Mouse (Mus musculus) adrenal gland, adult (tissue): ENCODE results near the gene Fam13a.

Source experiments
- DNase-seq, 2 experiments: peaks; one replicate each; pipeline ENCODE4 v3.0.0; 2022 to 2023; ENCODE audit warnings: low spot score in 1 of 2; ENCODE audit not compliant: inconsistent age in 2 of 2

Gene Fam13a

DNA sequence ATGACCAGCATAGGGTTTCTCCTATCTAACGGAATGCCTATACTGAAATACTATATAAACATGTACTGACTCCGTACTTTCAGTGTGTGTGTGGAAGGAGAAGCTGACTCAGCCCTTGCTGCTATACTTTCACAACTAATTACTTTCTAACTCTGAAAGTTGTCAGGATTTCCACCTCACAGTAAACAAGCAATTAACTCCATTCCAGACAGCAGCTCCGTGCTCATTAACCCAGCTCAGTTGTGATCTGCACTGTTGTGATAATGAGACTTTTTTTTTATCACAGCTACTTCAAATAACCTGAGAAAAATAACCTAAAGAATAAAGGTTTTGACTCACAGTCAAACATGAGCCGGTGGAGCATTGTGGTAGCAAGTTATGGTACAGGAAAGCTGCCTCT, 129.4 kb downstream of the Fam13a start:
- no peak for DNase-seq

DNA sequence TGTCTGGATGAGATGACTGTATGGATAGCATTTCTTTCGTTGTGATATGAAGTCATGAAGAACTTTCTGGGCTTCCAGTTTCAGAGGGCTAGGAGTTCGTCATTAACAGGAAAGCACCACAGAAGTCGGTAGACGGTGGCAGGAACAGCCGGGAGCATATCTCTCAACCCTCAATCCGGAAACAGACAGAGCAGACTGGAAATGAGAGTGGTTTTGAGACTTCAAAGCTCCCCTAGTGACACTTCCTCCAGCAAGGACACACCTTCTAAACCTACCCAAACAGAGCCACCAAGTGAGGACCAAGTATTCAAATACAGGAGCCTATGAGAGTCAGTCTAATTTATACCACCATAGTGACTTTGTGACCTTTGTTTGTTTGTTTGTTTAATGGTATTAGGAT, 131.0 kb downstream of the Fam13a start:
- DNase-seq, result no peak

DNA sequence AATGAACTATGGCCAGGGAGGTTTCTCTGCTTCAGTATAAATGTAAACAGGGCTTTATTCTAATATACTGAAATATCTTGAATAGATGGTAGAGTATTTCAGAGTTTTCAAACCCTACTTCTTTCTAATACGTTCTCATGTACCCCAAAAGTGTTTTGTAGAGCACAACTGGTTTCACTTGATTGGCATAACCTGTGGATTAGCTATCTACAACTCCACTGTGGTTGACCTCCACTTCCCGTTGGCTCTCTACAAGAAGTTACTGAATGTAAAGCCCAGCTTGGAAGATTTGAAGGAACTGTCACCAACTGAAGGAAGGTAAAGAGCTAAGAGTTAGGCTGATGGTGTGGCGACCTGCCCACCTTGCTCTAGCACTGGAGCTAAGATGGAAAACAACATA, 134.4 kb downstream of the Fam13a start:
- DNase-seq, result no peak

DNA sequence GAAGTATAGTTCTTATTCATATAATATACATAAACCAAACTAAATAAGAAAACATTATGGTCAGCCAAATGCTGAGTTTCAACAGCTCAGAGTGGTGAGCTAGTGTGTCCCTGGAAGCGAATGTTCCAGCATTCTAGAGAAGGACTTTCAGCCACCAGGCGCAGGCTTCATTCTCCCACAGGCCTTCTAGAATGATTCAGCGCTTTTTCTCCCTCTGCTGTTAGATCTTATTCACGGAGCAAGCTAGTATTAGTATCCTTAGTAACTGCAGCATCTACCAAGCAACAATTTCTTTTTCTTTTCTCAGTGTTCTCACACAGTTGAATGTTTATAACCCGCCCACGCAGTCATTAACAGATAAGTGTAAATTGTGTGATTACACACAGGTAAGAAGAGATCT, 142.1 kb downstream of the Fam13a start:
- DNase-seq, result no peak
